Mouse (Mus musculus): Measurements from ENCODE around the gene Galnt15. TPM values are rescaled to one million over a fixed set of nuclear protein-coding genes. Genes with fewer than 3 reads are reported as not detected.

Galnt15 gene
- total RNA-seq (2012; rRNA removed), result 0.05 TPM in 1 of 2 replicates, not detected in the other

GRCm38 (mm10) chr14:32028681-32029091 lies at the start of gene Galnt15:
Gene Galnt15, plus strand, starts transcription at chr14:32028989.
- Histone ChIP-seq H3K4me3 (ENCODE audit: insufficient read depth in 1 of 2, low read depth in 1 of 2, low read length in 2 of 2, poor library complexity in 1 of 2, severe bottlenecking in 1 of 2) (peak within 1 kb of the TSS; percentile 4 to 29; a peak in 2 of 4 replicates), H3K4me1 (ENCODE audit: control insufficient read depth in 2 of 2, insufficient read depth in 2 of 2, low read length in 2 of 2, poor library complexity in 1 of 2) (no peaks in the 10 kb centered on the region; a peak in 1 of 4 replicates), H3K36me3 (ENCODE audit: control insufficient read depth, insufficient read depth, low read length, poor library complexity, severe bottlenecking) (no peaks in the 10 kb centered on the region), H3K27ac (ENCODE audit: insufficient read depth, low read depth, low read length, poor library complexity, severe bottlenecking) (no peak within 1 kb of the TSS), H3K9ac (ENCODE audit: insufficient read depth, low read depth, low read length, poor library complexity, severe bottlenecking) (no peak within 1 kb of the TSS), H3K9me3 (ENCODE audit: control insufficient read depth, insufficient read depth, low read depth, low read length) (no peaks in the 10 kb centered on the region)
- in situ Hi-C loops (cut with MboI; ENCODE audit: low sequenced_read_pairs in 2 of 2, unreplicated experiment in 2 of 2), result no loop called here
- TF ChIP-seq HCFC1 (IDR thresholded peaks at IDR 0.05; ENCODE audit: borderline replicate concordance, insufficient read depth, low read length) (no peak), ZC3H11A (IDR thresholded peaks at IDR 0.05; ENCODE audit: borderline replicate concordance, low read depth, low read length) (no peak), ZNF384 (IDR thresholded peaks at IDR 0.05; ENCODE audit: low read depth, low read length) (no peak), MAFK (IDR thresholded peaks at IDR 0.05; ENCODE audit: insufficient read depth, low read depth, low read length) (no peak), CHD2 (IDR thresholded peaks at IDR 0.05; ENCODE audit: low read depth, low read length) (no peak)
- DNase-seq (ENCODE audit: low read depth, low spot score), result no peak

DNA sequence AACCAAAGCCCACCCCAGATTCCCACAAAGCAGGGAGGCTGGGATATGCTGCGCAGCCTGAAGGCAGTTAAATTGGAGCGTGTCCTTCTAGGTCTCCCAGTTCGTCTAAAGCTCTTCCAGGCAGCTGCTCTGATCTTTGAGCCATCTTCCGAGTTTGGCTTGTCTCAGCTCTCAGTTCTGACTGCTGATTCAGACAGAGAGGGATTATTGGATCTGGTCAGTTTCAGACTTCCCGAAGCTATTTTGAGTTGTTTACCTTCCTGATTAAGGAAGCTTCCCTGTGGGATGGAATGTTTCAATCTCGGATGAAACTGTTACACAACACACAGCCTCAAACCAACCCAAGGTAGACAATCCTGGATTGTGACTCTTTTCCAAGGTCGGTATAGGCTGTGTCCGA lies 34.8 kb upstream of the Galnt15 start:
- H3K36me3 ChIP-seq (ENCODE audit: control insufficient read depth, insufficient read depth, low read length, poor library complexity, severe bottlenecking), result no peaks in the 10 kb centered on the region
- H3K4me3 ChIP-seq (ENCODE audit: insufficient read depth in 1 of 2, low read depth in 1 of 2, low read length in 2 of 2, poor library complexity in 1 of 2, severe bottlenecking in 1 of 2), result no peak overlapping the region
- no peak for TF ChIP-seq ZNF384 (IDR thresholded peaks at IDR 0.05; ENCODE audit: low read depth, low read length)
- no peak for TF ChIP-seq ZC3H11A (IDR thresholded peaks at IDR 0.05; ENCODE audit: borderline replicate concordance, low read depth, low read length)
- TF ChIP-seq MAFK (IDR thresholded peaks at IDR 0.05; ENCODE audit: insufficient read depth, low read depth, low read length), result no peak
- no peak for TF ChIP-seq CHD2 (IDR thresholded peaks at IDR 0.05; ENCODE audit: low read depth, low read length)
- TF ChIP-seq HCFC1 (IDR thresholded peaks at IDR 0.05; ENCODE audit: borderline replicate concordance, insufficient read depth, low read length), result no peak
- H3K27ac ChIP-seq (ENCODE audit: insufficient read depth, low read depth, low read length, poor library complexity, severe bottlenecking), result no peak overlapping the region
- no peaks in the 10 kb centered on the region for H3K9me3 ChIP-seq (ENCODE audit: control insufficient read depth, insufficient read depth, low read depth, low read length)
- in situ Hi-C loops (cut with MboI; ENCODE audit: low sequenced_read_pairs in 2 of 2, unreplicated experiment in 2 of 2), result no loop called here
- H3K9ac ChIP-seq (ENCODE audit: insufficient read depth, low read depth, low read length, poor library complexity, severe bottlenecking), result no peak overlapping the region
- no peak for DNase-seq (ENCODE audit: low read depth, low spot score)
- H3K4me1 ChIP-seq (ENCODE audit: control insufficient read depth in 2 of 2, insufficient read depth in 2 of 2, low read length in 2 of 2, poor library complexity in 1 of 2), result no peaks in the 10 kb centered on the region

GRCm38 (mm10) chr14:32000941-32001340 lies 27.8 kb upstream of the Galnt15 start:
- no peak for DNase-seq (ENCODE audit: low read depth, low spot score)
- in situ Hi-C loops (cut with MboI; ENCODE audit: low sequenced_read_pairs in 2 of 2, unreplicated experiment in 2 of 2), result no loop called here
- H3K9me3 ChIP-seq (ENCODE audit: control insufficient read depth, insufficient read depth, low read depth, low read length), result no peaks in the 10 kb centered on the region
- H3K9ac ChIP-seq (ENCODE audit: insufficient read depth, low read depth, low read length, poor library complexity, severe bottlenecking), result no peak overlapping the region
- H3K27ac ChIP-seq (ENCODE audit: insufficient read depth, low read depth, low read length, poor library complexity, severe bottlenecking), result no peak overlapping the region
- no peak overlapping the region for H3K4me3 ChIP-seq (ENCODE audit: insufficient read depth in 1 of 2, low read depth in 1 of 2, low read length in 2 of 2, poor library complexity in 1 of 2, severe bottlenecking in 1 of 2)
- no peaks in the 10 kb centered on the region for H3K4me1 ChIP-seq (ENCODE audit: control insufficient read depth in 2 of 2, insufficient read depth in 2 of 2, low read length in 2 of 2, poor library complexity in 1 of 2)
- no peaks in the 10 kb centered on the region for H3K36me3 ChIP-seq (ENCODE audit: control insufficient read depth, insufficient read depth, low read length, poor library complexity, severe bottlenecking)
- no peak for TF ChIP-seq ZNF384 (IDR thresholded peaks at IDR 0.05; ENCODE audit: low read depth, low read length)
- TF ChIP-seq ZC3H11A (IDR thresholded peaks at IDR 0.05; ENCODE audit: borderline replicate concordance, low read depth, low read length), result no peak
- TF ChIP-seq MAFK (IDR thresholded peaks at IDR 0.05; ENCODE audit: insufficient read depth, low read depth, low read length), result no peak
- no peak for TF ChIP-seq CHD2 (IDR thresholded peaks at IDR 0.05; ENCODE audit: low read depth, low read length)
- no peak for TF ChIP-seq HCFC1 (IDR thresholded peaks at IDR 0.05; ENCODE audit: borderline replicate concordance, insufficient read depth, low read length)

GRCm38 (mm10) chr14:32002502-32003338 lies 26.1 kb upstream of the Galnt15 start:
- TF ChIP-seq HCFC1 (IDR thresholded peaks at IDR 0.05; ENCODE audit: borderline replicate concordance, insufficient read depth, low read length), result no peak
- TF ChIP-seq ZNF384 (IDR thresholded peaks at IDR 0.05; ENCODE audit: low read depth, low read length), result no peak
- TF ChIP-seq CHD2 (IDR thresholded peaks at IDR 0.05; ENCODE audit: low read depth, low read length), result no peak
- no peak for TF ChIP-seq ZC3H11A (IDR thresholded peaks at IDR 0.05; ENCODE audit: borderline replicate concordance, low read depth, low read length)
- no peak for TF ChIP-seq MAFK (IDR thresholded peaks at IDR 0.05; ENCODE audit: insufficient read depth, low read depth, low read length)
- Histone ChIP-seq H3K9me3 (ENCODE audit: control insufficient read depth, insufficient read depth, low read depth, low read length) (no peaks in the 10 kb centered on the region), H3K27ac (ENCODE audit: insufficient read depth, low read depth, low read length, poor library complexity, severe bottlenecking) (no peak overlapping the region), H3K9ac (ENCODE audit: insufficient read depth, low read depth, low read length, poor library complexity, severe bottlenecking) (no peak overlapping the region), H3K4me1 (ENCODE audit: control insufficient read depth in 2 of 2, insufficient read depth in 2 of 2, low read length in 2 of 2, poor library complexity in 1 of 2) (no peaks in the 10 kb centered on the region), H3K36me3 (ENCODE audit: control insufficient read depth, insufficient read depth, low read length, poor library complexity, severe bottlenecking) (no peaks in the 10 kb centered on the region), H3K4me3 (ENCODE audit: insufficient read depth in 1 of 2, low read depth in 1 of 2, low read length in 2 of 2, poor library complexity in 1 of 2, severe bottlenecking in 1 of 2) (no peak overlapping the region)
- in situ Hi-C loops (cut with MboI; ENCODE audit: low sequenced_read_pairs in 2 of 2, unreplicated experiment in 2 of 2), result no loop called here
- no peak for DNase-seq (ENCODE audit: low read depth, low spot score)

All from ES-E14 (cell line).